Mouse (Mus musculus) embryonic facial prominence, embryonic 11.5 days (tissue): ENCODE measurements around the gene Acap2. TPM values are rescaled to one million over a fixed set of nuclear protein-coding genes. Genes with fewer than 3 reads are reported as not detected.

ENCODE experiments used
- ATAC-seq: fragments of 200-750 bp; cut with Nextera tagmentation; replicated peaks from 2 replicates; pipeline ENCODE4 v1.8.0; 2017; ENCODE audit warnings: low read depth; ENCODE audit not compliant: insufficient number of reproducible peaks, low FRiP score, low TSS enrichment
- DNase-seq: peaks from one replicate; pipeline ENCODE4 v3.0.0-alpha.2; 2015; ENCODE audit warnings: low spot score
- H3K27ac ChIP-seq: fragments of 300-500 bp; sonication (generic); replicated peaks from 2 replicates; pipeline ENCODE4 v1.5.1; 2014; ENCODE audit warnings: mild to moderate bottlenecking, low read depth, low read length, control low read depth
- H3K27me3 ChIP-seq: fragments of 300-500 bp; sonication (generic); 2 replicates; pipeline ENCODE4 v1.6.1; 2014; ENCODE audit warnings: mild to moderate bottlenecking, low read length, moderate library complexity, mixed read lengths; ENCODE audit not compliant: control insufficient read depth, insufficient read depth
- H3K36me3 ChIP-seq: fragments of 300-500 bp; sonication (generic); replicated peaks from 2 replicates; pipeline ENCODE4 v1.6.1; 2014; ENCODE audit warnings: low read depth, mild to moderate bottlenecking, low read length, moderate library complexity, mixed read lengths; ENCODE audit not compliant: control insufficient read depth, insufficient read depth
- H3K4me1 ChIP-seq: fragments of 300-500 bp; sonication (generic); 2 replicates; pipeline ENCODE4 v1.6.1; 2014; ENCODE audit warnings: low read length, mixed read lengths; ENCODE audit not compliant: control insufficient read depth, insufficient read depth
- H3K4me2 ChIP-seq: fragments of 300-500 bp; sonication (generic); 2 replicates; pipeline ENCODE4 v1.6.1; 2014; ENCODE audit warnings: low read depth, mild to moderate bottlenecking, control low read depth, low read length, moderate library complexity
- H3K4me3 ChIP-seq: fragments of 300-500 bp; sonication (generic); 2 replicates; pipeline ENCODE4 v1.5.1; 2014; ENCODE audit warnings: low read depth, low read length, control low read depth
- H3K9ac ChIP-seq: fragments of 300-500 bp; sonication (generic); replicated peaks from 2 replicates; pipeline ENCODE4 v1.6.1; 2014; ENCODE audit warnings: mild to moderate bottlenecking, control low read depth, low read length
- H3K9me3 ChIP-seq: fragments of 300-500 bp; sonication (generic); replicated peaks from 2 replicates; pipeline ENCODE4 v1.6.1; 2016; ENCODE audit warnings: mild to moderate bottlenecking, low read length, inconsistent platforms, mixed read lengths; ENCODE audit not compliant: control insufficient read depth
- whole genome bisulfite sequencing: fragments of 180-500 bp; shearing (Covaris S2); extraction: QIAGEN DNeasy Blood & Tissue Kit; methylation state at CpG from one replicate; pipeline ENCODE4 v1.1.7; 2014; 5-methylcytosine and 5-hydroxymethylcytosine counted together
- polyA plus RNA-seq: library from polyadenylated mRNA; unstranded; fragments of >200 nt; fragmentation: Nextera tagmentation; extraction: Ambion mirVana; gene quantifications from 2 replicates; pipeline ENCODE4 v1.2.1, GENCODE M21; 2014

Acap2 gene
- polyA plus RNA-seq, 1 experiment from 2014 or later: 25.4 TPM

DNA sequence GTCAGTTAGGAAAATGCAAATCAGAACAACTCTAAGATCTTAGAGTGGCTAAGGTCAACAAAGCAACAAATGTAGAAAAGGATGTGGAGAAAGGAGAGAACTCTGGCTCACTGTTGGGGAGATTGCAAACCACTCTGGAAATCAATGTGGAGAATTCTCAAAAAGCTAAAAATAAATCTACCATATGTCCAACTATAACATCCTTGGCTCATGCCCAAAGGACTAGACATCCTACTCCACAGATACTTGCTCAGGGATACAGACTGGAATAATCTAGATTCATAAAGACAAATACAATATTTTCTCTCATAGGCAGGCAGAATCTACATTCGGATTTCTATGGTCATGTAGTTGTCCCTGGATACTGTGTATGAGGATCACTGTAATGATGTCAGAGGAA, 3.2 kb upstream of the Acap2 start:
- Histone ChIP-seq H3K27ac (no peak overlapping the region), H3K9me3 (no peaks in the 10 kb centered on the region), H3K27me3 (no peaks in the 10 kb centered on the region), H3K4me3 (no peak overlapping the region), H3K9ac (no peak overlapping the region), H3K4me1 (no peaks in the 10 kb centered on the region), H3K4me2 (no peak overlapping the region), H3K36me3 (no peaks in the 10 kb centered on the region)
- DNase-seq: no peak
- 71% methylated on average over 1 of the region's 1 CpGs for WGBS
- no peak for ATAC-seq

DNA sequence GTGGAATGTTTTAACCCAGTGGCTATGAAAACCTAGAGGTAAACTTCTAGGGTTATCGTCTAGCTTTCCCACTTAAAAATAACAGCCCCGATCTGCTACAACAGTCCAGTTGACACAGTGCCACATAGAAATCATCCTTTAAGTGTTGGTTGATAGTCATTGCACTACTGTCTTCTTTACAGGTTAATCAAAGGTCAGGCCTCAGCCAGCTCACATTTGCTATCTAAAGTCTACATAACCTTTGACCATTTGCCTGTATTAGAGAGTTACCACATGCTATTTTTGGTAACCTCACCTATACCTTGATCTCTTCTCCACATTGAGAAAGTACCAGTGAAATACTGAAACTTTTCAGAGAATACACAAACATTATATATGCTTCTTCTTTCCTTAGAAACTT, 659 bp upstream of the Acap2 start:
- H3K27ac ChIP-seq: no peak overlapping the region
- H3K9ac ChIP-seq: no peak overlapping the region
- no peaks in the 10 kb centered on the region for H3K4me1 ChIP-seq
- no peaks in the 10 kb centered on the region for H3K27me3 ChIP-seq
- no peak overlapping the region for H3K4me3 ChIP-seq
- H3K9me3 ChIP-seq: no peaks in the 10 kb centered on the region
- DNase-seq (no peak), ATAC-seq (no peak)
- no peak overlapping the region for H3K4me2 ChIP-seq
- no peaks in the 10 kb centered on the region for H3K36me3 ChIP-seq
- WGBS: 84% methylated on average over 2 of the region's 2 CpGs

DNA sequence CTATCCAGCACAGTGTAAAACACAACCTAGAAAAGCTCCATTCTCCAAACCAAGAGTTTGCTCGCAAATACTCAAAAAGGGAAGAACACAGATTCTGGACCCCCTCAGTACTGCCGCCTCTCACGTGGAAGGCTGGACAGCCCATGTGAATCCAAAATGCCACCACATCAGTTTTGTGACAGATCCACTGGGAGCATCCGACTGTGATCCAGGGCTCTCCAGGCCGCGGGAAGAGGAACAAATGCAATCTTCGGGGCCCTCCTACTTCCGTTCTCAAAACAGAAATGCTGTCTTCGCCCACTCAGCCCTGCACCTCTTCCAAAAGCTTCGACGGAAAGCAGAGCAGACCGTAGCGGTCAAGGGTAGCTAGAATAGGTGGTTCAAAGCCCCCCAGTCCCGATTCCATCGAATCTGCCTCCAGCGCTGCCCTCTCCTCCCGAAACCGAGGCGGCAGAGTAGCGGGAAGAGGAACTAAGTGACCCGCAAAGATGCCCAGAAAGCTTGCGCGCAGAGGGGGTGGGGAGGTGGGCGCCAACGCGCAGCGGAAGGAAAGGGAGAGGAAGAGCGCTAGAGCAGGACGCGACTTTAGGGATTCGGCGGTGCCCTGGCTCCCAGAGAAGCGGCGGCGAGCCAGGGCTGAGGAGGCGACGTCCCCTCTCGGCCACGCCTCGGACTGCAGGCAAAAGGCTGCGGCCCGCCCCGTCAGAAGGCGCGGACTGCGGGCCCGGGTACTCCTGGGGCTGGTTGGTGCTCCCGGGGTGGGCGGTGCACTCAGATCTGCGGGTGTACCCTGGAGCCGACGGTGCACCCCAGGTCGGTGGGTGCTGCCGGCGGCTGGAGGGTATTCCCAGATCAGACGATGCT, 887 bp downstream of the Acap2 start:
- WGBS: 0% methylated on average over 56 of the region's 56 CpGs
- H3K4me3 ChIP-seq: peak overlapping the region; percentile 93
- H3K27ac ChIP-seq: peak overlapping the region; percentile 79
- H3K9ac ChIP-seq: peak overlapping the region; percentile 91
- no peaks in the 10 kb centered on the region for H3K4me1 ChIP-seq
- H3K27me3 ChIP-seq: no peaks in the 10 kb centered on the region
- H3K4me2 ChIP-seq: peak overlapping the region; percentile 85
- no peaks in the 10 kb centered on the region for H3K9me3 ChIP-seq
- H3K36me3 ChIP-seq: no peaks in the 10 kb centered on the region
- peak; percentile 63 for DNase-seq
- peak; percentile 41 for ATAC-seq

DNA sequence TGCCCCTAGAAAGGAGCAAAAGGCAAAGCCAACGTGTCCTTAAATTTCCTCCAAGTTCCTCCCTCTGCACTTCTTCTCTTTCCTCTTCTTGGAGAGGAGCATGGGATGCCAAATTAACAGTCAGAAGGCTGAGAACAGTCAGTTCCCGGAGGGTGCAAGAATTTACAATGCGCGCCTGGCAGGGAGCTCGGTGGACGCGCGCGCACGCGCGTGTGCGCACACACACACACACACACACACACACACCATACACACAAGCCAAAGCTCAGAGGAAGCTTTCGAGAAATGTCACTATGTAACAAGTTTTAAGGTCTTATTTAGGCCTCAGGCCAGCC, 1.5 kb downstream of the Acap2 start:
- H3K4me3 ChIP-seq: peak overlapping the region; percentile 93
- no peak for ATAC-seq
- WGBS: 16% methylated on average over 14 of the region's 14 CpGs
- H3K36me3 ChIP-seq: no peaks in the 10 kb centered on the region
- H3K9ac ChIP-seq: peak overlapping the region; percentile 91
- no peak overlapping the region for H3K27ac ChIP-seq
- peak overlapping the region; percentile 85 for H3K4me2 ChIP-seq
- peak; percentile 31 for DNase-seq
- no peaks in the 10 kb centered on the region for H3K9me3 ChIP-seq
- no peaks in the 10 kb centered on the region for H3K27me3 ChIP-seq
- H3K4me1 ChIP-seq: no peaks in the 10 kb centered on the region

DNA sequence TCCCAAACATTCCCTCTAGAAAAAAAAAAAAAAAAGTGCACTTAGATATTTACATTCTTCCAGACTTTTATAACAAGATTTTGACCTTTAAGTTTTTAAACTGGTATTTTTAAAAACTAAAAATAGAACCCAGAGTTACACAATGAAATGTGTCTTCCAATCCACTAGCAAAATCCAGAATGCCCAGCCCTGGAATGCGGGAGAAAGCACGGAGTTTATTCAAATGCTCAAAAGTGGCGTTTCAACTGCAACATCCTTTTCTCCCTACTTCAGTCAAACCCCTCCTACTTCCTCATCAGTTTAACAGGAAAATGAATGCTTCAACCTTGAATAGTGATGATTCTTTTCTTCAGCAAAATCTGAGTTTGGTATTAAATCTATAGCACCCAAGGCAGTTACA, 4.1 kb downstream of the Acap2 start:
- no peak overlapping the region for H3K4me3 ChIP-seq
- no peaks in the 10 kb centered on the region for H3K9me3 ChIP-seq
- no peak overlapping the region for H3K4me2 ChIP-seq
- H3K9ac ChIP-seq: no peak overlapping the region
- no peaks in the 10 kb centered on the region for H3K36me3 ChIP-seq
- WGBS: 61% methylated on average over 3 of the region's 3 CpGs
- H3K4me1 ChIP-seq: no peaks in the 10 kb centered on the region
- no peak overlapping the region for H3K27ac ChIP-seq
- ATAC-seq: no peak
- DNase-seq: no peak
- H3K27me3 ChIP-seq: no peaks in the 10 kb centered on the region

DNA sequence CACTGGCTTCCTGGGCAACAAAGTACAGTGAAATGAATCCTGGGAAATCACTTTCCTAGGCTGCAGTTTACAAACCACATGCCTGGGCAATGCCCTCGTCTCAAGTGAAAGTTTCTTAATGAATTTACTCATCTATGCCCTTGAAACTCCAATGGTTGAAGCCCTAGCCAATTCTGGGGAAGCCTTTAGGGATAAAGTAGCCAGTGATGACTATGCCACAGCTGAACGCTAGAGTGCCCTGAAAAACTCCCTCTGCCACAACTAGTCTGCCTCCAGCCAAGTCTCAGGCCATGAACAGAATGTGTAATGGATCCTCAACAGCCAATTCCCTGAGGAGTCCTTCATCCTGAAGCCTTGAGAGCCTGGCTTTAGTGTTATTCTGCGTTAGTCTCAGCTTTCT, 8.5 kb downstream of the Acap2 start:
- ATAC-seq (no peak), DNase-seq (peak; percentile 10)
- no peaks in the 10 kb centered on the region for H3K36me3 ChIP-seq
- WGBS: 62% methylated on average over 3 of the region's 3 CpGs
- H3K4me1 ChIP-seq: no peaks in the 10 kb centered on the region
- no peak overlapping the region for H3K9ac ChIP-seq
- 0 out of 2 replicates have a peak overlapping the region, but pooled peaks have one; percentile 4 for H3K27ac ChIP-seq
- H3K27me3 ChIP-seq: no peaks in the 10 kb centered on the region
- H3K4me3 ChIP-seq: no peak overlapping the region
- H3K4me2 ChIP-seq: no peak overlapping the region
- no peaks in the 10 kb centered on the region for H3K9me3 ChIP-seq

DNA sequence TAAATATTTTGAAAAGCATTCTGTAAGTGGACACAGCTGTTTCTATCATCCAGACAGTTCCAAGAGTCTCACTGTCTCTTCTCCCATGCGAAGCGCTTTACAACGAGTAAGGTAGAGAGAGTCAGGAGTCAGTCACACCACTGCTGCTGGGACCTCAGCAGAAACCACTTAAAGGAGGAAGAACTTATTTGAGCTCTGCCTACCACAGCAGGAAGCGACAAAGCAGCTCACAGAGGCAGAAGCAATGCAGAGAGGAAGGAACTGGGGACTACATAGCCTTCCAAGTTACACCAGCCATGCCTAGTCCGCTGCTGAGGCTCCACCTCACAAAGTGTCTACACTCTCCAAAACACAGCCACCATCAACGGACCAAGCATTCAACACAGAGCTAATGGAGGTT, 9.2 kb downstream of the Acap2 start:
- Histone ChIP-seq H3K4me3 (no peak overlapping the region), H3K9ac (no peak overlapping the region), H3K27ac (no peak overlapping the region), H3K4me1 (no peaks in the 10 kb centered on the region), H3K36me3 (no peaks in the 10 kb centered on the region), H3K9me3 (no peaks in the 10 kb centered on the region), H3K27me3 (no peaks in the 10 kb centered on the region), H3K4me2 (no peak overlapping the region)
- DNase-seq (no peak), ATAC-seq (no peak)
- 57% methylated on average over 6 of the region's 6 CpGs for WGBS

DNA sequence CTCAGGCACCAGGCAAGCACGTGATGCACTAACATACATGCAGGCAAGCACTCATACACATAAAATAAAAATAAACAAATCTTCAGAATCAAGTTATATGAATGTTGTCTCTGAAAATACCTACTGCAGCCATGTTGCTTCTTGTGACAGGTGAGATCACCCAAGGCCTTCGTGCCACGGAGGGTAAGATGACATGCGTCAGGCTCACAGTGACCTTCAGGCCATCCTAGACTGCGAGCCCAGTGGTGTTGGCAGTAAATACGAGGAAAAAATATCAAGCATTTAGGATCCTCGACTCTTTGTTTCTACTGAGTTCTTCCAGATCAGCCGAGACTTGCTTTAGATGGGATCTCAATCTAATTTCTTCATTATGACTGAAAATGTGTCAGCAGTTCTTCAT, 10.6 kb downstream of the Acap2 start:
- Histone ChIP-seq H3K36me3 (no peaks in the 10 kb centered on the region), H3K4me2 (no peak overlapping the region), H3K4me1 (no peaks in the 10 kb centered on the region), H3K9me3 (no peaks in the 10 kb centered on the region), H3K9ac (no peak overlapping the region), H3K27me3 (no peaks in the 10 kb centered on the region), H3K27ac (no peak overlapping the region), H3K4me3 (no peak overlapping the region)
- WGBS: 85% methylated on average over 8 of the region's 8 CpGs
- DNase-seq (no peak), ATAC-seq (no peak)
